Mouse (Mus musculus) kidney, adult 8-10 months (tissue): ENCODE results near the gene Unc45a.

ENCODE experiments used
- DNase-seq, 2 experiments: peaks; one replicate each; pipeline ENCODE4 v3.0.0; 2022

Gene Unc45a

GRCm38 (mm10) chr7:80280032-80280431 is 60.8 kb downstream of the Unc45a start:
- DNase-seq = no peak

DNA sequence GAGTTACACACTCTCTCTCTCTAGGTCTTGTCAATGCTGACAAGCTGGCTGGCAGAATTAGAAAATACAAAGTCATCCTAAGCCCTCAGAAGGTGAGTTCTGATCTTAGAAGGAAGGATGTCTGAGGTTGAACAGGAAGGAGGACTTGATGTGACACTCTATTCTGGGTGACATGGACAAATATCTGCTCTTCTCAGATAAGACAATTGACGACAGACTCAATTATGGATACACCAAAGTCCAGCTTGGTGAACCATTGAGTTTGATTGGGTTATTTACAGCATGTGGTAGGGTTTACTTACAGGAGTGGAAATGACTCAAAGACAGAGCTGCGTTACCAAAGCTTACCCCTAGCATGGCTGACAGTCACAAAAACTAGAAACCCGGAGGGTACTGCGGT is 64.4 kb downstream of the Unc45a start:
- no peak for DNase-seq
